In genomic region chr17:33891892-33892291, GRCm38 (mm10) we compare ENCODE assay signal across 17 mouse cellular contexts. TPM values are rescaled to one million over a fixed set of nuclear protein-coding genes. Genes with fewer than 3 reads are reported as not detected.
"Had no signal": no experiment of that assay in that cellular context is flagged by ENCODE, and none has a peak within 500 bp of the region (broad histone marks: within the 10 kb centered on the region; RNA-seq: fewer than 3 reads in every experiment).

No protein-coding gene starts in this region.

RNA-seq across cellular contexts. Expression of gene Platr17, which starts 13.0 kb away (rescaled TPM):
- total RNA-seq: left cerebral cortex, postnatal 14 days had no signal
- polyA plus RNA-seq: intestine, embryonic 16.5 days; neural tube, embryonic 12.5 days; testis, adult 2 months had no signal

RNA-seq across cellular contexts. Expression of gene Gm7029, which starts 18.3 kb away (rescaled TPM):
- total RNA-seq: layer of hippocampus, adult 8-10 months; layer of hippocampus, postnatal 14 days; left cerebral cortex, adult 18-20 months; left cerebral cortex, postnatal 14 days; megakaryocyte progenitor cell, adult 5-6 weeks; neutrophil, adult 5-6 weeks had no signal
- polyA plus RNA-seq: intestine, embryonic 16.5 days; limb, embryonic 10.5 days; limb, embryonic 14.5 days; liver, embryonic 11.5 days; liver, embryonic 16.5 days; lung, embryonic 15.5 days; midbrain, embryonic 13.5 days; myocyte; neural tube, embryonic 12.5 days; stomach, embryonic 14.5 days; testis, adult 2 months had no signal
